Mouse (Mus musculus) heart, adult 2 months (tissue): ENCODE measurements around the gene Zfp704. TPM values are rescaled to one million over a fixed set of nuclear protein-coding genes. Genes with fewer than 3 reads are reported as not detected.
A peak's percentile ranks its signal among the peaks of the same experiment; 100 is the strongest.

ENCODE experiments used
- DNase-seq, 2 experiments: peaks; one replicate each; pipeline ENCODE4 v3.0.0; 2021
- H3K27ac ChIP-seq: fragments of 200-600 bp; 2 replicates; pipeline ENCODE4 v1.8.1; 2022
- H3K27me3 ChIP-seq: fragments of 200-500 bp; 2 replicates; pipeline ENCODE4 v1.6.1; 2012; ENCODE audit warnings: mild to moderate bottlenecking, low read length, inconsistent platforms, mixed read lengths; ENCODE audit not compliant: control insufficient read depth, insufficient read depth
- H3K36me3 ChIP-seq: fragments of 200-500 bp; 2 replicates; pipeline ENCODE4 v1.6.1; 2012; ENCODE audit warnings: low read length, inconsistent platforms; ENCODE audit not compliant: control insufficient read depth, insufficient read depth
- H3K4me1 ChIP-seq: fragments of 200-500 bp; 2 replicates; pipeline ENCODE4 v1.6.1; 2011; ENCODE audit warnings: low read length; ENCODE audit not compliant: control insufficient read depth, insufficient read depth
- H3K4me3 ChIP-seq: fragments of 200-600 bp; 2 replicates; pipeline ENCODE4 v1.8.1; 2022
- H3K79me2 ChIP-seq: fragments of 200-500 bp; replicated peaks from 2 replicates; pipeline ENCODE4 v1.6.1; 2012; ENCODE audit warnings: mild to moderate bottlenecking, inconsistent platforms, low read length, moderate library complexity, mixed read lengths; ENCODE audit not compliant: control insufficient read depth, insufficient read depth
- H3K9ac ChIP-seq: fragments of 200-500 bp; 2 replicates; pipeline ENCODE4 v1.6.1; 2012; ENCODE audit warnings: low read depth, mild to moderate bottlenecking, control low read depth, inconsistent platforms, low read length, mixed read lengths
- CTCF ChIP-seq: fragments of 200-600 bp; IDR thresholded peaks from 2 replicates; pipeline ENCODE4 v1.8.1; 2022; ENCODE audit warnings: antibody characterized with exemption, mild to moderate bottlenecking, moderate library complexity
- EP300 ChIP-seq: fragments of 200-500 bp; IDR thresholded peaks from 2 replicates; pipeline ENCODE4 v1.6.1; 2011; ENCODE audit warnings: low read depth, low read length, control low read depth; ENCODE audit not compliant: insufficient read depth
- POLR2A ChIP-seq: fragments of 200-500 bp; IDR thresholded peaks from 2 replicates; pipeline ENCODE4 v1.6.1; 2011; ENCODE audit warnings: mild to moderate bottlenecking, low read depth, low read length, control low read depth; ENCODE audit not compliant: insufficient read depth
- WGBS: fragments of 180-500 bp; shearing (Covaris S2); methylation state at CpG from one replicate; pipeline ENCODE4 v1.1.7; 2018; 5-methylcytosine and 5-hydroxymethylcytosine counted together
- intact Hi-C: fragments of 180-260 bp; cut with DNase I; formaldehyde crosslinking; loops from one replicate; pipeline ENCODE4 v1.15.1; 2025
- polyA plus RNA-seq: library from polyadenylated mRNA; depleted of rRNA; stranded (reverse); fragments of >200 nt; gene quantifications from 2 replicates; pipeline ENCODE4 v1.2.3, GENCODE M21; 2012
- total RNA-seq, 2 experiments: library from RNA; stranded (reverse); gene quantifications; 2 replicates each; pipeline ENCODE4 v1.2.3; 2021

Gene Zfp704
- total and polyA plus RNA-seq, 3 experiments: 3.3 to 14.2 (median 13.4) TPM

DNA sequence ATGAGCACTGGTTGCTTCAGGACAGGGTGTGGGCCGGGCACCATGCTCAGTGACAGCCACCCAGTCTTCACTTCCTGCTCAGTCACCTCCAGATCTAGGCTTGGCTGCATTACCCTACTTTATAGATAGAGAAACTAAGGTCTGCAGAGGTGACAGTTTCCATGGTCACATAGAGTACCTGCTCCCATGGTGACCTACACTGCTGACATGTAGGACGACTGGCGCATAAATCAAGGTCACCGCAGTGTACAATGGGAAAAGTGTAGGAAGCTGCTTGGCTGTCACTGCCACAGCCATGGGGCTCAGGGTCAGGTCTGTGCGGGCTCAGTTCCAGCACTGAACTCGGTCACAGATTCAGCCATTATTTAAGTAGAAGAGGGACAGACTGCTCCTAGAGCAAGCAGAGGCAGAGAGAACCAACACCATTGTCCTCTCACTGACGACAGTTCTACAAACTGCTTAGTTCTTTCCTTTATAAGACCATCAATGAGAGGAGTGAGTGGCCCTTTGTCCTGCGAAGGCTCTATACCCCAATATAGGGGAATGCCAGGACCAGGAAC lies 109.8 kb downstream of the Zfp704 start:
- intact Hi-C loops: loop anchor here (1.0 to 5.0 kb wide), 2 partner anchors 18 to 112 kb away; partner anchors contain the start of gene Zfp704
- Histone ChIP-seq H3K36me3 (peaks cover 3% of the 10 kb centered on the region), H3K27me3 (no peaks in the 10 kb centered on the region), H3K4me3 (no peak overlapping the region), H3K27ac (peak overlapping the region; percentile 76), H3K79me2 (no peaks in the 10 kb centered on the region; the same call in 1 of the 2 replicates), H3K9ac (peak overlapping the region; percentile 8), H3K4me1 (peaks cover 20% of the 10 kb centered on the region)
- 9% methylated on average over 8 of the region's 8 CpGs for WGBS
- TF ChIP-seq CTCF: no peak
- peak; percentile 48 to 59 for DNase-seq

- Histone ChIP-seq H3K27ac (peak overlapping the region; percentile 76), H3K4me1 (peaks cover 23% of the 10 kb centered on the region), H3K79me2 (no peaks in the 10 kb centered on the region; the same call in 1 of the 2 replicates), H3K36me3 (peaks cover 3% of the 10 kb centered on the region), H3K4me3 (0 out of 2 replicates have a peak overlapping the region, but pooled peaks have one; percentile 1), H3K27me3 (no peaks in the 10 kb centered on the region), H3K9ac (no peak overlapping the region; the same call in 1 of the 2 replicates)
- TF ChIP-seq POLR2A: no peak
- TF ChIP-seq CTCF: no peak
- TF ChIP-seq EP300: no peak
- no peak for DNase-seq
- WGBS: 7% methylated on average over 5 of the region's 5 CpGs
- intact Hi-C loops: no loop called here
Measured at GRCm38 (mm10) chr3:9499489-9499888, 110.4 kb downstream of the Zfp704 start.

DNA sequence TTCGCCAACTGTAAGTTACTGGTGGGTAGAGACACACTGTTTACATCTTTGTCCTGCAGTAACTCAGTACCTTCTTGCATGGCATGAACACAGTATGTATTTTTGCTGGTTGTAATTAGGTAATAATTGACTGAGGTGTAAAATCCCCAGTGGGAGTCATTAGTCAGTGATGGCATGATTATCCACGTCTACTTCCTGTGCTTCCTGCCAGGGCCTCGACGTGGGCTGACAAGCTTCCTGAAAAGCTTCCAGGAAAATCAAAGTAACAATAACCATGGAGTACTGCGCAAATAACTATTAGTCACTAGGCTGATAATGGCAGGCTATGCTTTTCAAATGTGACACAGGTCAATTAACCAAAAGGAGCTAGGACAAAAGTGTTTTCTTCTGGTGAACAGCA lies 112.6 kb downstream of the Zfp704 start:
- peaks cover 23% of the 10 kb centered on the region for H3K4me1 ChIP-seq
- no peak for TF ChIP-seq POLR2A
- no peak for TF ChIP-seq EP300
- TF ChIP-seq CTCF: no peak
- intact Hi-C loops: no loop called here
- peaks cover 3% of the 10 kb centered on the region for H3K36me3 ChIP-seq
- H3K79me2 ChIP-seq: no peaks in the 10 kb centered on the region
- WGBS: 30% methylated on average over 5 of the region's 5 CpGs
- H3K9ac ChIP-seq: no peak overlapping the region
- H3K27ac ChIP-seq: no peak overlapping the region; the same call in 1 of the 2 replicates
- no peak for DNase-seq
- no peak overlapping the region for H3K4me3 ChIP-seq
- H3K27me3 ChIP-seq: no peaks in the 10 kb centered on the region

GRCm38 (mm10) chr3:9491766-9492283 lies 118.1 kb downstream of the Zfp704 start:
- H3K79me2 ChIP-seq: no peaks in the 10 kb centered on the region
- intact Hi-C loops: no loop called here
- no peak overlapping the region for H3K9ac ChIP-seq
- TF ChIP-seq CTCF (no peak), POLR2A (no peak), EP300 (no peak)
- WGBS: 95% methylated on average over 4 of the region's 4 CpGs
- H3K27me3 ChIP-seq: no peaks in the 10 kb centered on the region
- H3K4me1 ChIP-seq: peaks cover 5% of the 10 kb centered on the region
- DNase-seq: no peak
- no peak overlapping the region for H3K27ac ChIP-seq
- no peak overlapping the region for H3K4me3 ChIP-seq
- no peaks in the 10 kb centered on the region; the same call in 1 of the 2 replicates for H3K36me3 ChIP-seq

- no peak overlapping the region for H3K4me3 ChIP-seq
- no peak overlapping the region for H3K27ac ChIP-seq
- no peaks in the 10 kb centered on the region for H3K36me3 ChIP-seq
- intact Hi-C loops: no loop called here
- no peaks in the 10 kb centered on the region for H3K27me3 ChIP-seq
- no peak overlapping the region for H3K9ac ChIP-seq
- no peaks in the 10 kb centered on the region for H3K79me2 ChIP-seq
- WGBS: 76% methylated on average over 4 of the region's 4 CpGs
- H3K4me1 ChIP-seq: no peaks in the 10 kb centered on the region; the same call in 1 of the 2 replicates
- TF ChIP-seq EP300 (no peak), CTCF (no peak), POLR2A (no peak)
- DNase-seq: no peak
Measured at GRCm38 (mm10) chr3:9487644-9488043, 122.2 kb downstream of the Zfp704 start.

GRCm38 (mm10) chr3:9485506-9485905 lies 124.4 kb downstream of the Zfp704 start:
- H3K79me2 ChIP-seq: no peaks in the 10 kb centered on the region
- no peaks in the 10 kb centered on the region for H3K27me3 ChIP-seq
- H3K27ac ChIP-seq: no peak overlapping the region
- H3K4me3 ChIP-seq: no peak overlapping the region
- H3K9ac ChIP-seq: no peak overlapping the region
- 91% methylated on average over 3 of the region's 3 CpGs for WGBS
- H3K4me1 ChIP-seq: peaks cover 5% of the 10 kb centered on the region
- no peak for TF ChIP-seq CTCF
- no peak for TF ChIP-seq POLR2A
- no peak for TF ChIP-seq EP300
- intact Hi-C loops: no loop called here
- no peak for DNase-seq
- H3K36me3 ChIP-seq: no peaks in the 10 kb centered on the region
